Mouse (Mus musculus): Measurements from ENCODE around the gene Kcnj10. TPM values are rescaled to one million over a fixed set of nuclear protein-coding genes. Genes with fewer than 3 reads are reported as not detected.
A peak's percentile ranks its signal among the peaks of the same experiment; 100 is the strongest.

Gene Kcnj10
- total RNA-seq, 4 experiments from 2014 or later: 92.2 to 116 (median 100.0) TPM

GRCm38 (mm10) chr1:172376758-172377458 lies 35.9 kb downstream of the Kcnj10 start:
- no peak for DNase-seq (ENCODE audit: low spot score in 2 of 2)

GRCm38 (mm10) chr1:172380066-172380465 lies 39.1 kb downstream of the Kcnj10 start:
- DNase-seq (ENCODE audit: low spot score in 2 of 2): no peak

GRCm38 (mm10) chr1:172382090-172382489 lies 41.1 kb downstream of the Kcnj10 start:
- DNase-seq (ENCODE audit: low spot score in 2 of 2): no peak

- DNase-seq (ENCODE audit: low spot score in 2 of 2): no peak
Observed at GRCm38 (mm10) chr1:172387246-172387645, 46.2 kb downstream of the Kcnj10 start.

GRCm38 (mm10) chr1:172390769-172391168 lies 49.8 kb downstream of the Kcnj10 start:
- no peak for DNase-seq (ENCODE audit: low spot score in 2 of 2)

GRCm38 (mm10) chr1:172391807-172392581 lies 51.0 kb downstream of the Kcnj10 start:
- DNase-seq (ENCODE audit: low spot score in 2 of 2): no peak

- no peak for DNase-seq (ENCODE audit: low spot score in 2 of 2)
Observed at GRCm38 (mm10) chr1:172392643-172393170, 51.7 kb downstream of the Kcnj10 start.

DNA sequence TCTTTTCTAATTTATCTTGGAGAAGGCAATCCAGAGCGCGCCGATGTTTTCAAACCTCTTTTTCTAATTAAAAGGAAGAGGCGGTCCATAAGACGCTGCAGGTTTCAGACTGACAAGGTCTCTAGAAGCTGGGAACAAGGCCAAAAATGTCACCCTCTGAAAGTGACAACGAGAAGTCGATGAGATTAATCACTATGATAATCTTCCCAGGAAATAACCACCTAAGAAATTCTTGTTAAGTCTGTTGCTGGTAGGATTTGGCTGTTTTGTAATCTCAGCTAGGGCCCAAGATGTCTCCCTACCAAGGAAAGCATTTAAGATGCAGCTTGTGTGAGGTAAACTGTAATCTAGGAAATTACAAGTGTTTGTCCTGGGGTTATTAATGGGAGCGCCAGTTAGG lies 52.7 kb downstream of the Kcnj10 start:
- no peak for DNase-seq (ENCODE audit: low spot score in 2 of 2)

- DNase-seq (ENCODE audit: low spot score in 2 of 2): no peak
Observed at GRCm38 (mm10) chr1:172396996-172397752, 56.2 kb downstream of the Kcnj10 start.

DNA sequence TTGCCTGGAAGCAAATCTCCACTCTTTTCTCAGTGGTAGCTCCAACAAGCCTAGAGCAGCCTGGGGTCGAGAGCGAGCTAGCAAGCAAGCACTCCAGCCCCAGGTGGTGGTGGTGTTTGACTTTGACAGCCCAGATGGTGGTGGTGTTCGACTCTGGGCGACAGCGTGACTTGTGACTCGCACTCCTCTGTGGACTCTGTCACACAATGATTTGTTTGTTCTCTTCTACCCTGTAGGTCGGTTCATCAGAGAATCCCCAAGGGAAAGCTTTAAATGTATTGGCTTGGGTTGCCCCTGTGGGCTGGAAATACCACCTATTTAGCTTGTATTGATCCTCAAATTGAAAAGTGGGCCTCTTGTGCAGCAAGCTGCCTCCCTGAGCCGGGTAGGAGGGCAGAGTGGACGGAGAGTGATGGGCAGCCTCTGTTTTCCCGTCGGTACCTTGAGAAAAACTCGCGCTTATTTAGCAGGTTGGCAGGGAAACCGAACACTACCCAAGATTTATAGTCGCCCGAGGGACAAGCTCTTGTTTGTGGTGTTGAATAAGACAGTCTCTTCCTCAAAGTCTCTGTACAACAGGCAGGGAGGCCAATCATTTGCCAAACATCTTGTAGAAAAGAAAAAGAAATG lies 65.2 kb downstream of the Kcnj10 start:
- DNase-seq (ENCODE audit: low spot score in 2 of 2): no peak

GRCm38 (mm10) chr1:172408996-172409395 lies 68.0 kb downstream of the Kcnj10 start:
- DNase-seq (ENCODE audit: low spot score in 2 of 2): no peak

DNA sequence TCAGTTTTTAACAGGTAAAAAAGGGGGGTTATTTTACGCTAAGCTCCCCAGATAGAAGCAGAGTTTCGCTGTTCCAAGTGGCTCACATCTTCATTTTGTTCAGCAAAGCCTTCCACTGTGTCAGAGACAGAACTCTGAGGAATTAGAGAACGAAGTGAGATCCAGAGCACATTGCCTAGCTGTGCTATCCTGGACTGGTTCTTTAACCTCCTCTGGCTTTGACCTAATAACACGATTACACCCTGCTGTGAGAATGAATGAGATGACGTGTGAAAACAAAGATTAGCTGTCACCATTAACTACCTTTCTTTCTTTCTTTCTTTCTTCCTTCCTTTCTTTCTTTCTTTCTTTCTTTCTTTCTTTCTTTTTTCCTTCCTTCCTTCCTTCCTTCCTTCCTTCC lies 68.4 kb downstream of the Kcnj10 start:
- DNase-seq (ENCODE audit: low spot score in 2 of 2): no peak

GRCm38 (mm10) chr1:172410806-172411205 lies 69.8 kb downstream of the Kcnj10 start:
- DNase-seq (ENCODE audit: low spot score in 2 of 2): peak in 1 of 2 experiments; percentile 25

DNA sequence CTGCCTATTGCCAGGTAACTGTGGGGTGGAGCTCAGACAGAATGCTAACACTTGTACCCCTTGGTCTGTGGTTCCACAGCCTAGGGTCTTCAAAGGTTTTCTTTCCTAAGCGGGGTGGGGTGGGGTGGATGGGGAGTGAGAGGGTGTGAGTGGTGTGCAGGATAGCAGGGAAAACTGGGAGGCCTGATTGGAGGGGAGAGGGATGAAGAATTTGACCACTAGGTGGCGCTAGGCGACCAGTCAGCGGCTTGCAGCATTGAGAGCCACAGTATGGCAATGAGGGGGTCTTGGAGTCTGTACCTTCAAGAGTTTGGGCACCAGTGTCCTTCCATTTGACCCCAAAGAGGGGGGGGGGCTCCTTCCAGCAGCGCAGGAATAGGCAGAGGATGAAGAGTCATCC lies 71.2 kb downstream of the Kcnj10 start:
- DNase-seq (ENCODE audit: low spot score in 2 of 2): peak in 1 of 2 experiments; percentile 76

GRCm38 (mm10) chr1:172413491-172414230 lies 72.7 kb downstream of the Kcnj10 start:
- no peak for DNase-seq (ENCODE audit: low spot score in 2 of 2)

DNA sequence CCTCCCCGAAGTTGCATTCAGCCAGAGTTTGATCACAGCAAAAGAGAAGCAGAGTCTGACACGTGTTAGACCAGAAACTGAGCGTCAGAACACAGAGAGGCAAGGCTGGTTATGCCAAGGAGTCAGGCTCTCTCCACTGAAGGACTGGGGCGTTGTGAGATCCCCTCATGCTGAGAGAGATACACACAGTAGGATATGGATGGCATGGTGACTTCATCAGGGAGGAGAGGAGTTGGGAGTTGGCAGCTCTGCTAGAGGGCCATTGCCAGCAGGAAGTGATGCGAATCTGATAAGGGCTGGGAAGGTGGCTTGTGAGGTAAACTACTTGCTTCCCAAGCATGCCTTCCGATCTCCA lies 73.2 kb downstream of the Kcnj10 start:
- no peak for DNase-seq (ENCODE audit: low spot score in 2 of 2)

DNA sequence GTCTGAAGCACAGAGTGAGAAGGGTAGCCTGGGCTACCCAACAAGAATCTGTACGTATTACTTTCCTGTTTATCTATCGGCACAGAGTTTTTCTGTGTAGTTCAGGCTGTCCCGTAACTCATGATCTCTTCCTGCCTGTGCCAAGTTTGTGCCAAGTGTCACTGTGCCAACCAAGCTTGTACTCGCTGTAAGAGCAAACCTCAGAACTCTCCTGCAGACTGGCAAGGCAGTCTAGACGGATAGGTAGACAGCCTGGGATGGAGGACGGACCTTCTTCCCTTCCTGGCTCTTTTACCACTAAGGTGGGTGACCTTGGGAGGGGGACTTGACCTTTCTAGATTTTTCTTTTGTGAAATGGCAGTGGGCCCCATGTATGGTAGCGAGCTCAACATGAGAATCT lies 74.1 kb downstream of the Kcnj10 start:
- no peak for DNase-seq (ENCODE audit: low spot score in 2 of 2)

DNA sequence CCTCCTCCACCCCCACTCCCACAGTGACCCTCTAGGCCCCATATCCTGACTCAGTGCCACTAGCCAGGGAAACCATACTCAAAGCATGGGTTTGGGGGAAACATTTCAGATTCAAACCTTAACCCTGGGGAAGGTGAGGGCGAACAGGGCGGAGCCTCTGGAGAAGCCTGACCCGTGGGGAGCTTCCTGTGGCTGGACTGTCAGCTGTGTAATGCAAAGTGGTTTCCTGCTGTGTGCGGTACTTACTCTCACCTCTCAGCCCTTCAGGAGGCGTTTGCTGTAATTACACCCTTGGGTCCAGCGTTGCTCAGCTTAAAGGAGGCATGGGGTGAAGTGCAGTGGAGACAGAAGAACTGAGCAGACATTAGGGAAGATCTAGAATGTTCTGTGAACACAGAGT lies 77.2 kb downstream of the Kcnj10 start:
- no peak for DNase-seq (ENCODE audit: low spot score in 2 of 2)

DNA sequence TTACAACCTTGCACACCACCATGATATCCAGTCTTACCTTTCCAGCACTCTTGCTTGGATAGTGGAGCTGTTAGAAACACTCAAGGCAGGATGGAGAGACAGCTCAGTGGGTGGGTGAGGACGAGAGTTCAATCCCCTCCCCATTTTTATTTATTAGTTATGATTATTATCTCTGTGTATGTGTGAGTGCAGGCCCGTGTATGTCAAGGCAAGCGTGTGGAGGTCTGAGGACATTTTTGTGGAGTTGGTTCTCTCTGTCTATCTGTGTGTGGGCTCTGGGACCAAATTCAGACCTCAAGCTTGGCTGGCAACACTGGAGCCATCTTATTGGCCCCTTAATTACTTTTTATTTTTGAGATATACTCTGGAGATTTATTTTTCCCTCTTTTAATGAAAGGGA lies 77.6 kb downstream of the Kcnj10 start:
- DNase-seq (ENCODE audit: low spot score in 2 of 2): no peak

- no peak for DNase-seq (ENCODE audit: low spot score in 2 of 2)
Observed at GRCm38 (mm10) chr1:172420181-172420580, 79.2 kb downstream of the Kcnj10 start.

- no peak for DNase-seq (ENCODE audit: low spot score in 2 of 2)
Observed at GRCm38 (mm10) chr1:172423393-172423792, 82.4 kb downstream of the Kcnj10 start.

Data from layer of hippocampus, adult 8-10 months (tissue).